Comparison of ENCODE assay signal across 15 mouse cellular contexts in genomic region chr2:154936536-154937155, GRCm38 (mm10).
"Had no signal": no experiment of that assay in that cellular context is flagged by ENCODE, and none has a peak within 500 bp of the region (broad histone marks: within the 10 kb centered on the region; RNA-seq: fewer than 3 reads in every experiment).

No protein-coding gene starts in this region.

- H3K9me3 ChIP-seq: kidney, embryonic 15.5 days; limb, embryonic 12.5 days; limb, embryonic 15.5 days had no signal

- H3K4me1 ChIP-seq: kidney, embryonic 15.5 days had no signal

- H3K9ac ChIP-seq: kidney, embryonic 15.5 days; limb, embryonic 12.5 days; limb, embryonic 15.5 days; liver, embryonic 14.5 days; liver, postnatal 0 days; lung, embryonic 14.5 days had no signal

- H3K27me3 ChIP-seq: kidney, embryonic 15.5 days had no signal

- H3K4me3 ChIP-seq: kidney, embryonic 15.5 days; left cerebral cortex, adult 2 months; limb, embryonic 12.5 days; limb, embryonic 15.5 days had no signal

- DNase-seq: kidney, adult 8-10 months; kidney, postnatal 10 days; kidney, postnatal 4 days; liver, postnatal 0 days; lung, embryonic 14.5 days; midbrain, embryonic 14.5 days; thymus, adult 18-20 months; thymus, postnatal 36 days had no signal

- ATAC-seq: liver, postnatal 0 days had no signal

- H3K36me3 ChIP-seq: kidney, embryonic 15.5 days; limb, embryonic 12.5 days; limb, embryonic 15.5 days had no signal

- H3K27ac ChIP-seq: kidney, embryonic 15.5 days; left cerebral cortex, adult 2 months; limb, embryonic 12.5 days; limb, embryonic 15.5 days; liver, embryonic 14.5 days; macrophage had no signal

- H3K4me2 ChIP-seq: kidney, embryonic 15.5 days; limb, embryonic 12.5 days; limb, embryonic 15.5 days; liver, embryonic 11.5 days; lung, embryonic 14.5 days had no signal
